Comparison of ENCODE assay signal across 17 mouse cellular contexts in genomic region chr11:110476361-110477151, GRCm38 (mm10).
DNase-seq lines count a peak whose midpoint lies in the region; ATAC-seq and TF ChIP-seq lines count a peak whose summit lies in the region.
"Had no signal": no experiment of that assay in that cellular context is flagged by ENCODE, and none has a peak within 500 bp of the region (broad histone marks: within the 10 kb centered on the region; RNA-seq: fewer than 3 reads in every experiment).

No protein-coding gene starts in this region.

- peaks cover 47% of the 10 kb centered on the region for H3K4me1 ChIP-seq in forebrain, embryonic 15.5 days
- H3K4me1 ChIP-seq in forebrain, postnatal 0 days (ENCODE audit: insufficient read depth): peaks cover 23% of the 10 kb centered on the region
- peaks cover 24% of the 10 kb centered on the region for H3K4me1 ChIP-seq in intestine, embryonic 14.5 days (replicated peaks; ENCODE audit: control insufficient read depth, insufficient read depth, low read length)
- H3K4me1 ChIP-seq in liver, postnatal 0 days (ENCODE audit: insufficient read depth): peaks cover 35% of the 10 kb centered on the region

- H3K4me2 ChIP-seq in forebrain, embryonic 15.5 days (replicated peaks): no peak overlapping the region
- no peak overlapping the region for H3K4me2 ChIP-seq in forebrain, postnatal 0 days (ENCODE audit: low read depth)
- no peak overlapping the region for H3K4me2 ChIP-seq in intestine, embryonic 14.5 days (ENCODE audit: low read length)
- H3K4me2 ChIP-seq in liver, postnatal 0 days (ENCODE audit: low read depth, low read length): 0 out of 2 replicates have a peak overlapping the region, but pooled peaks have one; percentile 26
- H3K4me2 ChIP-seq: embryonic facial prominence, embryonic 15.5 days; heart, embryonic 15.5 days had no signal

- TF ChIP-seq EP300 in liver, postnatal 0 days (IDR thresholded peaks at IDR 0.05; ENCODE audit: low read depth): no peak

- no peak for ATAC-seq in forebrain, embryonic 15.5 days (replicated peaks)
- no peak for ATAC-seq in forebrain, postnatal 0 days
- peak; percentile 65 for ATAC-seq in intestine, embryonic 14.5 days (replicated peaks; ENCODE audit: low FRiP score, low TSS enrichment, low read depth)
- no peak; the same call in 1 of the 2 replicates for ATAC-seq in liver, postnatal 0 days
- ATAC-seq: activated CD4-positive, CD25-positive, alpha-beta regulatory T cell, adult 4 months; hindbrain, embryonic 16.5 days had no signal

- TF ChIP-seq CTCF in forebrain, postnatal 0 days (IDR thresholded peaks at IDR 0.05; ENCODE audit: low read depth): no peak
- TF ChIP-seq CTCF in liver, postnatal 0 days (IDR thresholded peaks at IDR 0.05; ENCODE audit: low read depth): no peak

- no peaks in the 10 kb centered on the region for H3K9me3 ChIP-seq in forebrain, embryonic 15.5 days
- no peaks in the 10 kb centered on the region for H3K9me3 ChIP-seq in forebrain, postnatal 0 days (ENCODE audit: low read length)
- H3K9me3 ChIP-seq in intestine, embryonic 14.5 days (ENCODE audit: control insufficient read depth, low read length): no peaks in the 10 kb centered on the region
- no peaks in the 10 kb centered on the region for H3K9me3 ChIP-seq in liver, postnatal 0 days (ENCODE audit: low read length)
- H3K9me3 ChIP-seq: embryonic facial prominence, embryonic 15.5 days; heart, embryonic 15.5 days had no signal

- H3K4me3 ChIP-seq in forebrain, embryonic 15.5 days: no peak overlapping the region
- no peak overlapping the region for H3K4me3 ChIP-seq in forebrain, postnatal 0 days (ENCODE audit: low read depth, low read length)
- H3K4me3 ChIP-seq in intestine, embryonic 14.5 days (ENCODE audit: low read depth, low read length): no peak overlapping the region
- no peak overlapping the region for H3K4me3 ChIP-seq in liver, postnatal 0 days (ENCODE audit: low read depth, low read length)
- H3K4me3 ChIP-seq: embryonic facial prominence, embryonic 15.5 days; heart, embryonic 15.5 days had no signal

- H3K27ac ChIP-seq in forebrain, embryonic 15.5 days (replicated peaks): peak overlapping the region; percentile 9; the same call in 1 of the 2 replicates
- H3K27ac ChIP-seq in forebrain, postnatal 0 days (ENCODE audit: low read depth, low read length): no peak overlapping the region
- H3K27ac ChIP-seq in intestine, embryonic 14.5 days (ENCODE audit: low read depth): peak overlapping the region; percentile 67; the same call in 1 of the 2 replicates
- peak overlapping the region; percentile 80 for H3K27ac ChIP-seq in liver, postnatal 0 days (ENCODE audit: low read depth)
- H3K27ac ChIP-seq: embryonic facial prominence, embryonic 15.5 days; heart, embryonic 15.5 days had no signal

- WGBS in forebrain, embryonic 15.5 days: 48% methylated on average over 5 of the region's 5 CpGs
- 49% methylated on average over 5 of the region's 5 CpGs for WGBS in forebrain, postnatal 0 days
- 46% methylated on average over 5 of the region's 5 CpGs for WGBS in intestine, embryonic 14.5 days
- 22% methylated on average over 5 of the region's 5 CpGs for WGBS in liver, postnatal 0 days (ENCODE audit: insufficient replicate concordance)

- no peaks in the 10 kb centered on the region for H3K27me3 ChIP-seq in forebrain, embryonic 15.5 days
- no peaks in the 10 kb centered on the region for H3K27me3 ChIP-seq in forebrain, postnatal 0 days (ENCODE audit: insufficient read depth, low read length)
- H3K27me3 ChIP-seq in intestine, embryonic 14.5 days (replicated peaks; ENCODE audit: control insufficient read depth, insufficient read depth, low read length): no peaks in the 10 kb centered on the region
- H3K27me3 ChIP-seq in liver, postnatal 0 days (ENCODE audit: insufficient read depth, low read length): no peaks in the 10 kb centered on the region
- H3K27me3 ChIP-seq: embryonic facial prominence, embryonic 15.5 days; heart, embryonic 15.5 days had no signal

- no peak overlapping the region for H3K9ac ChIP-seq in forebrain, embryonic 15.5 days (replicated peaks)
- H3K9ac ChIP-seq in forebrain, postnatal 0 days: no peak overlapping the region
- H3K9ac ChIP-seq in intestine, embryonic 14.5 days (ENCODE audit: low read length): no peak overlapping the region
- H3K9ac ChIP-seq in liver, postnatal 0 days (replicated peaks): 0 out of 2 replicates have a peak overlapping the region, but pooled peaks have one; percentile 13
- H3K9ac ChIP-seq: embryonic facial prominence, embryonic 15.5 days; heart, embryonic 15.5 days had no signal

- no peak for DNase-seq in forebrain, postnatal 0 days
- peak; percentile 79 for DNase-seq in 3T3-L1 (ENCODE audit: low read depth, low spot score)
- no peak for DNase-seq in intestine, embryonic 14.5 days (ENCODE audit: low spot score)
- no peak for DNase-seq in liver, postnatal 0 days
- DNase-seq in left cerebral cortex, adult 9 months (ENCODE audit: low spot score in 2 of 2): no peak
- no peak for DNase-seq in urinary bladder, postnatal 36 days (ENCODE audit: low spot score in 2 of 2)
- no peak for DNase-seq in lung, adult 18-20 months
- DNase-seq: B cell, adult 2 months; cerebellum, postnatal 25 days; gastrocnemius, postnatal 14 days; right cerebral cortex, adult 18-20 months had no signal

- H3K36me3 ChIP-seq in forebrain, embryonic 15.5 days: no peaks in the 10 kb centered on the region
- no peaks in the 10 kb centered on the region for H3K36me3 ChIP-seq in forebrain, postnatal 0 days (ENCODE audit: insufficient read depth)
- H3K36me3 ChIP-seq in intestine, embryonic 14.5 days (ENCODE audit: control insufficient read depth, insufficient read depth, low read length): no peaks in the 10 kb centered on the region
- no peaks in the 10 kb centered on the region for H3K36me3 ChIP-seq in liver, postnatal 0 days (replicated peaks; ENCODE audit: insufficient read depth, low read length)
- H3K36me3 ChIP-seq: embryonic facial prominence, embryonic 15.5 days; G1E; heart, embryonic 15.5 days had no signal
